8 mouse cellular contexts compared by ENCODE assay signal in genomic region chr2:130664102-130664701, GRCm38 (mm10). TPM values are rescaled to one million over a fixed set of nuclear protein-coding genes. Genes with fewer than 3 reads are reported as not detected.
DNase-seq lines count a peak whose midpoint lies in the region; ATAC-seq lines count a peak whose summit lies in the region.

Gene Ddrgk1, minus strand, starts transcription at chr2:130664659.

- peak within 1 kb of the TSS; percentile 97 for H3K27ac ChIP-seq in forebrain, embryonic 14.5 days (ENCODE audit: low read depth, low read length)
- peak within 1 kb of the TSS; percentile 100 for H3K27ac ChIP-seq in neural tube, embryonic 15.5 days (replicated peaks)

- H3K9ac ChIP-seq in forebrain, embryonic 14.5 days (ENCODE audit: low read length) = peak within 1 kb of the TSS; percentile 75
- H3K9ac ChIP-seq in neural tube, embryonic 15.5 days (replicated peaks) = peak within 1 kb of the TSS; percentile 94

- H3K27me3 ChIP-seq in forebrain, embryonic 14.5 days (replicated peaks; ENCODE audit: control insufficient read depth, insufficient read depth, low read length) = no peaks in the 10 kb centered on the region
- H3K27me3 ChIP-seq in neural tube, embryonic 15.5 days (replicated peaks) = no peaks in the 10 kb centered on the region

- DNase-seq in ES-CJ7 (ENCODE audit: low read depth, low spot score) = peak; percentile 98
- DNase-seq in cerebellum, adult 11 months = peak; percentile 93
- peak; percentile 98 for DNase-seq in forebrain, embryonic 14.5 days (ENCODE audit: low spot score)
- DNase-seq in heart, postnatal 14 days = peak; percentile 93
- peak; percentile 95 for DNase-seq in layer of hippocampus, adult 11-12 months (ENCODE audit: low spot score)
- peak; percentile 91 to 92 for DNase-seq in lung, adult 18-20 months
- DNase-seq in testis, postnatal 14 days (ENCODE audit: low spot score) = peak; percentile 91

- H3K9me3 ChIP-seq in forebrain, embryonic 14.5 days (replicated peaks; ENCODE audit: control insufficient read depth, low read length) = no peaks in the 10 kb centered on the region
- H3K9me3 ChIP-seq in neural tube, embryonic 15.5 days (replicated peaks) = no peaks in the 10 kb centered on the region

- WGBS in forebrain, embryonic 14.5 days = 0% methylated on average over 40 of the region's 40 CpGs
- WGBS in neural tube, embryonic 15.5 days = 0% methylated on average over 40 of the region's 40 CpGs

- peaks cover 16% of the 10 kb centered on the region for H3K4me1 ChIP-seq in forebrain, embryonic 14.5 days (ENCODE audit: control insufficient read depth, insufficient read depth, low read length)
- peaks cover 49% of the 10 kb centered on the region for H3K4me1 ChIP-seq in neural tube, embryonic 15.5 days

- peak within 1 kb of the TSS; percentile 61 for H3K4me2 ChIP-seq in forebrain, embryonic 14.5 days (ENCODE audit: low read length)
- H3K4me2 ChIP-seq in neural tube, embryonic 15.5 days = peak within 1 kb of the TSS; percentile 85

- peak within 1 kb of the TSS; percentile 47 for H3K4me3 ChIP-seq in forebrain, embryonic 14.5 days (ENCODE audit: low read depth, low read length)
- H3K4me3 ChIP-seq in neural tube, embryonic 15.5 days (replicated peaks) = peak within 1 kb of the TSS; percentile 70

- peaks cover 27% of the 10 kb centered on the region for H3K36me3 ChIP-seq in forebrain, embryonic 14.5 days (ENCODE audit: control insufficient read depth, insufficient read depth, low read length)
- peaks cover 26% of the 10 kb centered on the region for H3K36me3 ChIP-seq in neural tube, embryonic 15.5 days

- intact Hi-C loops in heart, postnatal 14 days (cut with DNase I) = no loop called here

- peak; percentile 97 for ATAC-seq in forebrain, embryonic 14.5 days
- peak; percentile 95 for ATAC-seq in neural tube, embryonic 15.5 days (ENCODE audit: low FRiP score)

RNA-seq across cellular contexts. Expression of gene Ddrgk1, which starts in this region (rescaled TPM):
- polyA plus RNA-seq in forebrain, embryonic 14.5 days (2014; fragmentation: Nextera tagmentation; extraction: Ambion mirVana) = 49.8 and 55.9 TPM in 2 replicates
- 10 to 100 TPM; 53.3 to 62.4 TPM for total RNA-seq in heart, postnatal 14 days (2021)
- polyA plus RNA-seq in neural tube, embryonic 15.5 days (2015; fragmentation: Nextera tagmentation; extraction: Ambion mirVana) = 74.3 and 76.2 TPM in 2 replicates

Comparison
In these comparisons a context has a peak if more than half of its experiments do, and no peak if none do; other contexts are left out.
1. Peak in every context shown above with its lines: DNase-seq, ATAC-seq, H3K4me3 ChIP-seq and H3K27ac ChIP-seq.